Mouse (Mus musculus) liver, embryonic 14.5 days (tissue): ENCODE measurements at regions not wholly inside any gene's neighbourhood (a gene's known extent, or its start where the extent isn't known, plus 50 kb on each side); places are given as distances from the start of the nearest gene placed in this dataset.

Source experiments
- CTCF ChIP-seq: IDR thresholded peaks from 2 replicates; pipeline ENCODE4 v1.5.1; 2016; ENCODE audit warnings: antibody characterized with exemption, low read depth, control low read depth
- EP300 ChIP-seq: IDR thresholded peaks from 2 replicates; pipeline ENCODE4 v1.6.1; 2016; ENCODE audit warnings: antibody characterized with exemption, low read depth

DNA sequence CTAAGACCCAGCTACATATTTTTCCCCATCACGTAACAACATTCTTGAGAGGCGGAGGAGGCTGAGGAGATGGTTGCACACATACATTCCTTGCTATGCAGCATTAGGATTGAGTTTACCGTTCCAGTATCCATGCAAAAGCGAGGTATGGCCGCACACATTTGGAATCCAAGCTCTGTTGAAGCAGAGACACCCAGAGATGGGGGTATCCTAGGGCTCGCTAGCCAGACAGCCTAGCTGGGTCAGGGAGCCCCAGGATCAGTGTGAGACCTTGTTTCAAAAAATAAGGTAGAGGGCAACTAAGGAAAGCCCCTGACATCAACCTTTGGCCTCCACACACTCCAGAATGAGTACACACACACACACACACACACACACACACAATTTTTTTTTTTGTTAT is 224.7 kb upstream of the Klf3 start:
- TF ChIP-seq CTCF (no peak), EP300 (no peak)
